Mouse (Mus musculus): ENCODE data around the gene Pou2f1.

GRCm38 (mm10) chr1:165985743-165986360 is 16.6 kb downstream of the Pou2f1 start:
- TF ChIP-seq GATA1 (IDR thresholded peaks at IDR 0.05; ENCODE audit: borderline replicate concordance, low read length) (no peak), CTCF (IDR thresholded peaks at IDR 0.05; ENCODE audit: low read depth, low read length) (no peak)
